Mouse (Mus musculus) heart, postnatal 4 days (tissue): ENCODE measurements at regions not wholly inside any gene's neighbourhood (a gene's known extent, or its start where the extent isn't known, plus 50 kb on each side); places are given as distances from the start of the nearest gene placed in this dataset.
"Not testable (repeated sequence)": the region's sequence is repeated elsewhere in the genome, so short reads cannot be mapped to it uniquely, and the experiment has no call there.

Experiments used
- DNase-seq: peaks from one replicate; pipeline ENCODE4 v3.0.0; 2021

- no peak for DNase-seq
These were observed 211.0 kb upstream of the Phyhipl start for GRCm38 (mm10) chr10:70866737-70867136.

DNA sequence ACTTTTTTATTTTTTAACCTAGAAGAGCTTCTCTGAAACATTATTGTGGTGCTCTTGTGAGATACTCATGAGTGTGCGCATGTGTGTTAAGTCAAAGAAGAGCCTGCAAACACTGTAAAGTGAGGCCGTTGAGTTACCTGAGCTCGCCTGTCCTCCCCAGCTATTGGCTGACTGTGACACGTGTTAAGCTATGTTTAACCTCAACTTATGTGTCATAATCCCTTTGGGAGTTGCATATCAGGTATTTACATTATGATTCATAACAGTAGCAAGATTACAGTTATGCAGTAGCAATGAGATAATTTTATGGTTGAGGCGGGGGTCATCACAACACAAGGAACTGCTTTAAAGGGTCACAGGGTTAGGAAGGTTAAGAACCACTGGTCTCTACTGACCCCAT, 208.9 kb upstream of the Phyhipl start:
- DNase-seq, result no peak

DNA sequence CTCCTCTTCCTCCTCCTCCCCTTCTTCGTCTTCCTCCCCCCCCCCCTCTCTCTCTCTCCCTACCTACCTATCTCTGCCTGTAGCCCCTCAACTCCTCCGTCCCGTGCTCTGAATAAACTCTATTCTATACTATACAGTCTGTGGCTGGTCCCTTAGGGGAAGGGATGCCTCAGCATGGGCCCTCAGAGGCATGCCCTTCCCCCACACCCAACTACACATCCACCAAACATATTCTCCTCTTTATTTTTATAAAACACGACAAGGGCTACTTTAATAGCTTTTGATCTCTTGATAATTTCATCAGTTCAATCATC, 206.2 kb upstream of the Phyhipl start:
- no peak for DNase-seq

- DNase-seq, result no peak
These were observed 205.6 kb upstream of the Phyhipl start for GRCm38 (mm10) chr10:70861131-70862021.

DNA sequence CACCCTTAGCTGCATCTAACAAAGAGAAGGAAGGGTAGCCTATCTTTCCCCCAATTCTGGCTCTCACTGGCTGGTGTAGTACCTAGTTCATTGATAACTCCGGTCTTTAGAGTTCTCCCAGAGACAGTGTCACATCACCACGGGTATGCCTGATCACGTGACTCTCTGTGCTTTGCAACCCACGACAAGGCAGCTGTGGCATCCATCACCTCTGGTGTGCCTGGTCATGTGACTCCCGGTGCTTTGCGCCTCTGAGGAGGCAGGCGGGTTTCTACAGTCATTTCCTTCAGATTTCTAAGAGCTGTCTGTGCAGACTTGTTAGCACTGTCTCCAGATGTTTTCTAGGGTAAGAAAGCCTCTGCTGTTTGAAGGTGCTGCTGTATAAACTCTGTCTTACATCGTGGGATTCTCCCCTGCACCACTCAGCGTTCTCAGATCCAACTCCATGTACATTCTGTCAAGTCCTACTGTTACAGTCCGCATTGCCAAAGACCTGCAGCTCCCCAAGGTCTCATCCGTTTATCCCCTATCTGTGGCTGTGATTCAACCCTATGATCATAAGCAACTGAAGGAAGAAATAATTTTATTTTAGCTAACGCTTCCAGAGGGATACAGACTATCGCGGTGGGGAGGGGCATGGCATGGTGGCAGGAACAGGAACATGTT, 201.5 kb upstream of the Phyhipl start:
- DNase-seq, result no peak

DNA sequence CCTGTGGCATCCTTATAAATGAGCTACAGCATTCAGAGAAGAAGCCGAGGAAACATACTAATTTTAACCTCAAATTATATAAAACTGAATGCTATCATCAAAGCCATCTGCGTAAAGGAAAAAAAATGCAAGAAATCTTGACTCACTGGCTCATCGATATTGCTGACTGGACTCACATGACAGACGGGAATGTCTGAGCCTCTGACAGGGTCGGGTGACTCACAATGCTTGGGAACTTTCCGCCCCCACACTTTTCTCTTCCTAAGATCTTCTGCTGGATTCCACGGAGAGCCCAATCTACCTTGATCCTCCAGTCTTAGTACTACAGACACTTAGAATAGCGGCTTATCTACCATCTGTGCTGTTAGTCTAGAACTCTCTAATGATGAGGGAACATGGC, 200.2 kb upstream of the Phyhipl start:
- DNase-seq, result no peak

DNA sequence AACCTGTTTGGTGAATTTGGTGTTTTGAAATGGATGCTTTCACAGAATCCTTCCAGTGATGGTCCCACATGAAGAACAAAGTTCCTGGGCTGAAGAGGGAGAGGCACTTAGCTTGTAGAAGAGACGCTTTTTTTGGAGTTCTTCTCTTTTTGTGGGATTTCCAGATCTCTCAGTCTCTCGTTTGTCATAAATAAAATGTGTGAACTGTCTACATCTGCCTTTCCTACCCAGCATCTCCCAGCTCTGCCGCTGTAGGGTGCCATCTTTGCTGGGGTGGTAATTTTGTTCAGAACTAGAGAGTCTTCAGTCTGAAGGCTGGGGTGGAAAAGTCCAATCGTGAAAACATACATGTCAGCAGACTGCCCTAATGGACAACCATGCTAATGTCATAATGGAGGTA, 197.8 kb upstream of the Phyhipl start:
- no peak for DNase-seq

DNA sequence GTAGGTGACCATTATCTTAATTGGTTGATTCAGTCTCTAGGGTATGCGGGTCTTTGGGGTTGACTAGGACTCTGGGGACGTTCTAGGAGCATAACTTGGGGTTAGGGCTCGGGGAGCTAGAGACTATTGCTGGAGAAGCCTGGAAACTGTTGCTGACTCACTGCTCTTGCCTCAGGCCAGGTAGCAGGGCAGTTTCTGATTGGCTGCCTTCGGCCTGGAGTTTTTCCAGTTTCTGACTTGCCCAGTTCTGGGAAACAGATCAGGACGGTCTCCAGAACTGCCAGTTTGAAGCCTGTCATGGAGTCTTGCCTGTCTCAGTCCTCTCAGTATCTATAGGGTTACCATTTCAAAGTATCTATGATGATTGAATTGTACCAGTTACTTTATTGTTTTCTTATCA, 192.4 kb upstream of the Phyhipl start:
- no peak for DNase-seq

- DNase-seq, result no peak
These were observed 191.6 kb upstream of the Phyhipl start for GRCm38 (mm10) chr10:70847341-70847882.

GRCm38 (mm10) chr10:70846281-70847168, 190.8 kb upstream of the Phyhipl start:
- no peak for DNase-seq

GRCm38 (mm10) chr10:70843848-70844247, 188.1 kb upstream of the Phyhipl start:
- DNase-seq, result no peak

- no peak for DNase-seq
These were observed 186.5 kb upstream of the Phyhipl start for GRCm38 (mm10) chr10:70842176-70842838.

DNA sequence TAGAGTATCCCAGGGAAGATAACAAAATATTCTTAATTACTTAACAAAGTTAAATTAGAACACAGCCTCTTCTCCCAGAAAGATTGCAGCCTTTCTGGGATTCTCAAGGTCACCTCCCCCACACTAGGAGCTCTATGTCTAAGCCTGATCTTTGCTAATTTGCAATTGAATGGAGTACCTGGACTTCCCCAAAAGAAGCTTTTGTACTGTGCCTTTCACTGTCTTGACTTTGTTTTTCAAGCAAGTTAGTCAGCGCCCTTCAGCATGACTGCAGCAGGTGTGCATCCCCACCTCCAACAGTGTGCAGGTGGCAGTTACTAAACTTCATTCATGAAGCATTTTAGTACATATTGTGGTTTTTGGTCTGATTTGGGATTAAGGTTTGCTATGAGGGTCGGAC, 185.4 kb upstream of the Phyhipl start:
- DNase-seq, result not testable (repeated sequence)

- no peak for DNase-seq
These were observed 182.4 kb upstream of the Phyhipl start for GRCm38 (mm10) chr10:70838147-70838546.

DNA sequence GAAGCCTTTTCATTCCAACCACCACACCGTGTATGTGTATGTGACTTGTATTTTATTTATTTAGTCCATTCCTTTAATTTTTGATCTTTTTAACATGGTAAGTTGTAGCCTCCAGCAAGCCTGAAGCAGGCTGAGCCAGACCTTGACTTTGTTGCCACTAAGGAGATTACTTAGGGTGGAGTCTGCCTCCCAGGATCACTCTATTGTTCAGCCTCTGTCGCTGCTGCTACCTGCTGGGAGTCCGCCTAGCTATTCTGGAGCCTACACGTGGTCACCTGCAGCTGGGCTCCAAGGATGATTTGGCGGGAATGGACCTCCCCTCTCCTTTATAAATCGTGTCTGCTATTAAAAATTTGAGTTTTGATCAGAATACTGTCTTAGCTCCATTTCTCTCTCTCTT, 181.6 kb upstream of the Phyhipl start:
- DNase-seq, result no peak

- no peak for DNase-seq
These were observed 176.9 kb upstream of the Phyhipl start for GRCm38 (mm10) chr10:70832616-70833015.

GRCm38 (mm10) chr10:70828217-70828616, 172.5 kb upstream of the Phyhipl start:
- no peak for DNase-seq

DNA sequence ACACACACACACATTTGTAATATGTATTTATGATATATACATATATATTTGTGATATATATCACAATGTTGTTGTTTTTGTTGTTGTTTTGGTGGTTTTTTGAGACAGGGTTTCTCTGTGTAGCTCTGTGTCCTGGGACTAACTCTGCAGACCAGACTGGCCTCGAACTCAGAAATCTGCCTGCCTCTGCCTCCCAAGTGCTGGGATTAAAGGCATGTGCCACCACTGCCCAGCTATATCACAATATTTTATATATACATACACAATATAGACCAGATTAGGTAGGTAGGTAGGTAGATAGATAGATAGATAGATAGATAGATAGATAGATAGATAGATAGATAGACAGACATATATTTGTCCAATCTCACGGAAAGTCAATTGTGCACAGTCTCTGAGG, 171.8 kb upstream of the Phyhipl start:
- not testable (repeated sequence) for DNase-seq

GRCm38 (mm10) chr10:70826706-70827105, 170.9 kb upstream of the Phyhipl start:
- no peak for DNase-seq

DNA sequence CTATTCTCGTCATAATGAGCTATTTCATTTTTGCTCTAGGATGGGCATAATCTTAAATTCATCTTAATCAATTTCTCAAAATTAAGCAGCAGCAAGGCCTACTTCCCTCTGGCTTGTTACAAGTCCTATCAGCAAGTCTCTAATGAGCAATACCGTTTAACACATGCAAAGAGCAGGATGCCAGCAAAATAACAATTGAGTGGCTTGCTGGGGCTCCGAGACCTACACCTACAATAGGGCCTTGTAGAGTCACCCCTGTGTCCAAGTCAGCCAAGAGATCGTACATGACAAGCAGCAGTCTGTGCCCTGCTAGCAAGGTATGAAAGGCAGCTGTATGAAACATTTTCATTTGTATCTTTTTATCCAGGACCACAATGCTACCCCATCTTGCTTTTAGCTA, 169.7 kb upstream of the Phyhipl start:
- no peak for DNase-seq

DNA sequence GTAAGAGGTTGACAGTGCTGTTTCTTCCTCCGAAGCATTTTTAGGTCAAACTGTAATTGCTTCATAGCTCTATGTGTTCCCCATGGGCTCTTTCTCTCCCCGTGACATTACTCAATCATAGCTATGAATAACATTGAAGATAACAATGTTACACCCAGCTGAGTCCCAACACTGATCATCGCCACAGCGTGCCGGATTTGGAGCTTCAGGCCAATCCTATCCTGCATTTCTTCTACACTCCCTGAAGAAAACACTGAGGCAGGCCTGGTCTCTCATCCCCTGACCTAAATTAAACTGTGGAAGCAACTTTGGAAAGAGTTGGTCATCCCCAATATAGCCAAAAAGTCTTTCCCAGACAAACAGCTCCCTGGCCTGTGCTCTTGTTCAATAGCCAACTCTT, 168.7 kb upstream of the Phyhipl start:
- peak; percentile 22 for DNase-seq

- DNase-seq, result no peak
These were observed 164.2 kb upstream of the Phyhipl start for GRCm38 (mm10) chr10:70819951-70820350.
